Mouse (Mus musculus) cerebellum, adult 2 months (tissue): Measurements from ENCODE around the gene Unc5cl.

ENCODE experiments used
- CTCF ChIP-seq: fragments of 200-500 bp; IDR thresholded peaks from 2 replicates; pipeline ENCODE4 v1.5.1; 2011; ENCODE audit warnings: low read depth, mild to moderate bottlenecking, control low read depth, low read length, moderate library complexity, borderline replicate concordance; ENCODE audit not compliant: insufficient read depth
- POLR2A ChIP-seq: fragments of 200-500 bp; IDR thresholded peaks from 2 replicates; pipeline ENCODE4 v1.6.1; 2011; ENCODE audit warnings: low read length, control low read depth, borderline replicate concordance; ENCODE audit not compliant: insufficient read depth

- TF ChIP-seq POLR2A, result no peak
- TF ChIP-seq CTCF, result no peak
These were observed 58.0 kb downstream of the Unc5cl start for GRCm38 (mm10) chr17:48512614-48513281.
